Mouse (Mus musculus) embryonic facial prominence, embryonic 15.5 days (tissue): ENCODE measurements around the gene Sowahc. TPM values are rescaled to one million over a fixed set of nuclear protein-coding genes. Genes with fewer than 3 reads are reported as not detected.

Experiments
- ATAC-seq: fragments of 200-750 bp; cut with Nextera tagmentation; 2 replicates; pipeline ENCODE4 v1.8.0; 2017; ENCODE audit warnings: low read depth, moderate TSS enrichment; ENCODE audit not compliant: insufficient number of reproducible peaks, low FRiP score, low TSS enrichment
- H3K27ac ChIP-seq: fragments of 300-500 bp; sonication (generic); replicated peaks from 2 replicates; pipeline ENCODE4 v1.5.1; 2015; ENCODE audit warnings: mild to moderate bottlenecking, inconsistent platforms
- H3K27me3 ChIP-seq: fragments of 300-500 bp; sonication (generic); 2 replicates; pipeline ENCODE4 v1.6.1; 2015; ENCODE audit warnings: inconsistent platforms
- H3K36me3 ChIP-seq: fragments of 300-500 bp; sonication (generic); 2 replicates; pipeline ENCODE4 v1.6.1; 2015; ENCODE audit warnings: mild to moderate bottlenecking, inconsistent platforms
- H3K4me1 ChIP-seq: fragments of 300-500 bp; sonication (generic); 2 replicates; pipeline ENCODE4 v1.6.1; 2015; ENCODE audit warnings: inconsistent platforms
- H3K4me2 ChIP-seq: fragments of 300-500 bp; sonication (generic); replicated peaks from 2 replicates; pipeline ENCODE4 v1.6.1; 2015; ENCODE audit warnings: mild to moderate bottlenecking, inconsistent platforms
- H3K4me3 ChIP-seq: fragments of 300-500 bp; sonication (generic); replicated peaks from 2 replicates; pipeline ENCODE4 v1.5.1; 2015; ENCODE audit warnings: mild to moderate bottlenecking, inconsistent platforms
- H3K9ac ChIP-seq: fragments of 300-500 bp; sonication (generic); 2 replicates; pipeline ENCODE4 v1.6.1; 2015; ENCODE audit warnings: inconsistent platforms
- H3K9me3 ChIP-seq: fragments of 300-500 bp; sonication (generic); replicated peaks from 2 replicates; pipeline ENCODE4 v1.6.1; 2016; ENCODE audit warnings: inconsistent platforms
- WGBS: fragments of 180-500 bp; shearing (Covaris S2); methylation state at CpG from one replicate; pipeline ENCODE4 v1.1.7; 2015; 5-methylcytosine and 5-hydroxymethylcytosine counted together
- polyA plus RNA-seq: library from polyadenylated mRNA; unstranded; fragments of >200 nt; fragmentation: Nextera tagmentation; extraction: Ambion mirVana; gene quantifications from 2 replicates; pipeline ENCODE4 v1.2.1, GENCODE M21; 2015

Sowahc gene
- 15.0 and 17.8 TPM in 2 replicates for polyA plus RNA-seq

DNA sequence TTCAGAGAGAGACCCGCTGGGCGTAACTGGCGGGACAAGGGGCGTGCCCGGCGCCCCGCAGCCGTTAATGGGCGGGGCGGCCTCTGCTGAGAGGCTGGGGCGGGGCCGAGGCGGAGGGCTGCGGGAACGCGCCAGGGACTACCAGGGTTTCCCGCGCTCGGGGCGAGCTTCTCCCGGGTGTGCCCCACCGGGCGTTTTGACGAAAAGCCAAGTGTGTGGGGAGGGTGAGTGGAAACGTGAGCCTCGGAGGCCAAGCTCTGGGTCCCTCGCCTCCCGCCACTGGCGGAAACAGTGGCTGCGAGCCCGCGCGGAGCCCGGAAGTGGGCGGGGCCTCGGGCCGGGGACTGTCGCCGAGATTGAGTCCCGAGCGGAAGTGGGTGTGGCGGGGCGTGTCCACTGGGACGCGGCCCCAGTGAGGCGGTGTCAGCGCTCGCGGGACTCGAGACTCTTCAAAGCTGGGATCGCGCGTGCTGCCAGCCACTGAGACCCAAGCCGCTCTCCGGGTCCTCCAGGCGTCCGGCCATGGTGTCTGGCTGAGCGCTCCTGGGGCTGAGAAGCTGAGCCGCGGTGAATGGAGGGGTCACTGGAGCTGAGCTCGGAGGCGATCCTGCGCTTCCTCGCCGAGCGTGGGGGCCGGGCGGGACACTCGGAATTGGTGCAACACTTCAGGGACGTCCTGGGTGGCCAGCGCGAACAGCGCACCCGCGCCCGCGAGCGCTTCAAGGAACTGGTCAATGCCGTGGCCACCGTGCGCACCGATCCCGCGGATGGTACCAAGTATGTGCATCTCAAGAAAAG lies at the start of gene Sowahc, which contains the start of gene Sept10:
TSS of gene Sowahc (plus strand) at position 481 of the 798 bp plus-strand sequence.
TSS of gene Sept10 (minus strand) at position 375 of the 798 bp plus-strand sequence.
- ATAC-seq: peak; percentile 95
- Histone ChIP-seq H3K4me3 (peak within 1 kb of the TSS; percentile 82), H3K27me3 (no peaks in the 10 kb centered on the region), H3K27ac (peak within 1 kb of the TSS; percentile 92), H3K4me2 (peak within 1 kb of the TSS; percentile 97), H3K9ac (peak within 1 kb of the TSS; percentile 73), H3K4me1 (peaks cover 16% of the 10 kb centered on the region), H3K36me3 (no peaks in the 10 kb centered on the region), H3K9me3 (no peaks in the 10 kb centered on the region)
- WGBS: under 1% methylated on average over 84 of the region's 84 CpGs

DNA sequence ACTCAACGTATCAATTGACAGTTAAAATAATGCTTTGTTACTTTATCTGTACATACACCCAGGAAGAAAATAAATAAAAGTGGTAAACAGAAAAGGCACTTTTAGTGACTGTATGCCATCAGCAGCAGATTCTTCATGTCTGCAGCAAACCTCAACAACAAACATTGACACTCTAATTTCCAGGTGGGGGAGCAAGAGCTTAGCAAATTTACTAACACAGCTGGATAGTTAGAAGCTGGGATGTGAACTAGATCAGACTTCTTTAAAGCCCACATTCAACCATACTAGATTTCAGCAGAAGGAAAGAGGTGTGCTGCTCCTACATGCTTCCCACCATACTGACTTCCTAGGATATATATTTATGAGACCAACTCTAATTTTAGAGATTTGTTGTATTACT lies 49.2 kb upstream of the Sowahc start:
- 89% methylated on average over 1 of the region's 1 CpGs for WGBS
- H3K4me2 ChIP-seq: no peak overlapping the region
- no peak overlapping the region for H3K4me3 ChIP-seq
- peaks cover 6% of the 10 kb centered on the region; the same call in 1 of the 2 replicates for H3K36me3 ChIP-seq
- no peaks in the 10 kb centered on the region for H3K9me3 ChIP-seq
- no peak for ATAC-seq
- no peak overlapping the region for H3K27ac ChIP-seq
- no peak overlapping the region for H3K9ac ChIP-seq
- no peaks in the 10 kb centered on the region for H3K27me3 ChIP-seq
- H3K4me1 ChIP-seq: no peaks in the 10 kb centered on the region

DNA sequence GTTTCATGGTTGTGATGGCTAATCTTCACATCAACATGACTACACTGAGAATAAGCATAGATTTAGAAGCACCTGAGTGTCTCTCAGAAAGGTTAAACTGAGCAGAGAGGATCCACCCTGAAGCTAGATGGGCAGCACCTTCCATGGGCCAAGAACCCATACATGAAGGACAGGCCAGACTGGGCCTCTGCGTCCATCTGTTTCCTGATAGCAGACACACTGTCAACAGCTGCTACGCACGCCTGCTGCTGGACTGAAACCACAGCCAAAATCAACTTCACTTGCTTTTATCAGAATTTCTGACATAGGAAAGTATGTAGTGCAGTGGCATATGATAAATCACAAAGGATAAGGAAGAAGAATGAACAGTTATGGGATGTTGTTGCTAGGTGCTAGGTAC lies 42.1 kb upstream of the Sowahc start:
- Histone ChIP-seq H3K9me3 (no peaks in the 10 kb centered on the region), H3K4me1 (no peaks in the 10 kb centered on the region), H3K9ac (no peak overlapping the region), H3K27ac (no peak overlapping the region), H3K4me3 (no peak overlapping the region), H3K4me2 (no peak overlapping the region), H3K27me3 (no peaks in the 10 kb centered on the region), H3K36me3 (peaks cover 6% of the 10 kb centered on the region; the same call in 1 of the 2 replicates)
- 70% methylated on average over 3 of the region's 3 CpGs for whole genome bisulfite sequencing
- no peak for ATAC-seq

DNA sequence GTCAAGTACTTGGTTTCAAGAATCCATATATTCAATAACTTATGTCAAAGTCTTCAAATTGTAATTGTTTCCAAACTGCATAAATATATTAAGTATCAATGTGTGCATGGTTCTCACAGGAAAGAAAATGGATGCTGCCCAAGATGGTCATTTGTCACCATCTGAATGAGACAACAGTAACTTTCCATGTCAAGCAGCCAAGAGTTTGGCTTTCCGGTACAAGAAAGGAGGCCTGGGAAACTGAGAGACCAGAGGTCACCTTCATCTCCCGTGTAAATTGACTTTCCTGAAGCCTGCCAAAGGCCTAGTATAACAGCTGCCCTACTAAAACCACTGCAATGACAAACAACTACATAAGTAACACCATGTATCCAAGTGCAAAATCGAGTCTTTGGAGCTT lies 39.4 kb upstream of the Sowahc start:
- 75% methylated on average over 3 of the region's 3 CpGs for WGBS

GRCm38 (mm10) chr10:59194891-59195290 lies 26.9 kb upstream of the Sowahc start:
- Histone ChIP-seq H3K27ac (no peak overlapping the region), H3K36me3 (peaks cover 5% of the 10 kb centered on the region), H3K4me3 (no peak overlapping the region), H3K9me3 (no peaks in the 10 kb centered on the region), H3K4me2 (no peak overlapping the region), H3K27me3 (no peaks in the 10 kb centered on the region), H3K4me1 (peaks cover 3% of the 10 kb centered on the region), H3K9ac (no peak overlapping the region)
- no peak for ATAC-seq
- 44% methylated on average over 5 of the region's 5 CpGs for WGBS

More for the DNA sequence above, 39.4 kb upstream of the Sowahc start:
- Histone ChIP-seq H3K4me2 (no peak overlapping the region), H3K4me1 (no peaks in the 10 kb centered on the region), H3K36me3 (no peaks in the 10 kb centered on the region), H3K27me3 (no peaks in the 10 kb centered on the region), H3K4me3 (no peak overlapping the region), H3K9me3 (no peaks in the 10 kb centered on the region), H3K27ac (no peak overlapping the region), H3K9ac (no peak overlapping the region)
- no peak for ATAC-seq

DNA sequence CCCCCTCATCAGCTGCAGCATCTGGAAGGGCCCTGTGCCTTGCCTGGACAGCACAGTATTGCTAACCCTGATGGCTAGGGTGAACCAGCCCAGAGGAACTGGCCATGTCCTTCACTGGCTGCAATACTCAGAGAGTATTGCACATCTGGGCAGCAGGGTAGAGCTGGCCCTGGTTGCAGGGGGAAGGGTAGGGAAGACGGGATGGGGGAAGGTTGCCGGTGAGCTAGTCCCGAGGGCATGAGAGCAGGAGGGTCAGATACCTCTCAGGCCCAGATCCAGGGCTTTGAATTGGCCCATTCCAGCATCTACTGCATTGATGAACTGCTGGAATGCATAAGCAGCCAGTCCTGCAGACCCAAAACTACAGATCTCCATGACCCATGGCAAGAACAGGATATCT lies 25.0 kb upstream of the Sowahc start:
- H3K4me3 ChIP-seq: no peak overlapping the region
- H3K9me3 ChIP-seq: no peaks in the 10 kb centered on the region
- H3K27me3 ChIP-seq: no peaks in the 10 kb centered on the region
- no peak overlapping the region for H3K27ac ChIP-seq
- H3K9ac ChIP-seq: no peak overlapping the region
- no peaks in the 10 kb centered on the region for H3K36me3 ChIP-seq
- no peak for ATAC-seq
- H3K4me2 ChIP-seq: no peak overlapping the region
- 67% methylated on average over 3 of the region's 3 CpGs for WGBS
- H3K4me1 ChIP-seq: peaks cover 3% of the 10 kb centered on the region

- Histone ChIP-seq H3K4me3 (no peak overlapping the region), H3K4me1 (peaks cover under 1% of the 10 kb centered on the region), H3K27ac (no peak overlapping the region), H3K27me3 (no peaks in the 10 kb centered on the region), H3K9me3 (no peaks in the 10 kb centered on the region), H3K9ac (no peak overlapping the region), H3K4me2 (no peak overlapping the region), H3K36me3 (no peaks in the 10 kb centered on the region)
- no peak for ATAC-seq
Measured at GRCm38 (mm10) chr10:59200011-59200410, 21.7 kb upstream of the Sowahc start.

DNA sequence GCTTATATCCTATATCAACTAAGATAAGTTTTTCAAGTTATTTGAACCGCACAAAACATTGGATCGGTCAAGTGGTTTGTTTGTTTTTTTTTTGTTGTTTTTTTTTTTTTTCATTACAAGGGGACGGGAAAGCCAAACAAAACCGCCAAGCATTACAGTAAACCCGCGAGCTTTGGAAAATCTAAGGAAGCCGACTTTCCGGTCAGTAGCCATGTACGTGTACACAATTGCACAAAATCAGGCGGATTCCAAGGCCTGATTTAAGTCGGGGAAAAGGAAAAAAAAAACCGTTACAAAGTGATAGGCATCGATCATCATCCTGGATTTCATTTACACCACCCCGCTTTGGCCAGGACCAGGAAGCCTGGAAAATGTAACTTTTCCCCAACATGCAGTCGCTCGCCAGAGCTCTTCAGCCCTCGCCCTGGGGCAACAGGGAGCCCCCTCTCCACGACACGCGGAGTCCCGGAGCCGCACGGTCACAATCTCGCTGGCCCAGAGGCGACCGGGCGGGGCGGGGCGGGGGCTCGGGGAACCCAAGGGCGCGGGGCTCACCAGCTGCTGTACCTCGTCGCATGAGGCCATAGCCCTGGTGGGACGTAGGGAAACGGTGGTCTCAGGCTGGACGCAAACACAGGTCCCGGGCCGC lies 805 bp upstream of the Sowahc start:
- ATAC-seq: no peak; the same call in 1 of the 2 replicates
- Histone ChIP-seq H3K27ac (peak overlapping the region; percentile 92), H3K4me1 (peaks cover 16% of the 10 kb centered on the region), H3K9ac (peak overlapping the region; percentile 73), H3K27me3 (no peaks in the 10 kb centered on the region), H3K4me2 (peak overlapping the region; percentile 97), H3K9me3 (no peaks in the 10 kb centered on the region), H3K4me3 (peak overlapping the region; percentile 82), H3K36me3 (no peaks in the 10 kb centered on the region)
- 1% methylated on average over 39 of the region's 39 CpGs for WGBS

DNA sequence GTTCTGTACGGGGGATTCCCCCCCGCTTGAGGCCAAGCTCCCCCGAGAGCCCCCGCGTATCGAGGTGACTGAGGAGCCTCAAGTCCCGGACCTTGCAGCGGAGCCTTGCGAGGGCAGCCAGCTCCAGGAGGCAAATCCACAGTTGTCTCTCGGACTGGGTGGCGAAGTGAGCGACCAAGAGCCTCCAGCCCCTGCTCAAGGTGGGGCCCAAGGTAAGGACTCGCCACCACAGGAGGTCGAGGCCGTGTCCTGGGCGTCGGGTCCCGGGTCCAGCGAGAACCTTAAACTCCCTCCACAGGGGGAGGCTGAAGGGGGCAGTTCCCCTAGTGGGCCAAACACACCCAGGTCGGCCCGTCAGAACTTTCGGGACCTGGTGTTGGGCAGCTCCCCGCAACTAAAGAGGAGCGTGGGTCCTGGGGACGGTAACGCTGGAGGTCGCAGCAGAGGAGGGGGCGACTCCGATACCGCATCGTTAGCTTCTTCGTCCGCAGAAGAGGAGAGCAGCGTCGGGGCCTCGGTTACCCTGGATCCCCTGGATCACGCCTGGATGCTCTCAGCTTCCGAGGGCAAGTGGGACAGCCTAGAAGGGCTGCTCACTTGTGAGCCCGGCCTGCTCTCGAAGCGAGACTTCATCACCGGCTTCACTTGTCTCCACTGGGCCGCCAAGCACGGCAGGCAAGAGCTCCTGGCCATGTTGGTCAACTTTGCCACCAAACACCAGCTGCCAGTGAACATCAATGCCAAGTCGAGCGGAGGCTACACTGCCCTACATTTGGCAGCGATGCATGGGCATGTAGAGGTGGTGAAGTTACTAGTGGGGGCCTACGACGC lies 733 bp downstream of the Sowahc start:
- Histone ChIP-seq H3K9ac (peak overlapping the region; percentile 73), H3K9me3 (no peaks in the 10 kb centered on the region), H3K27ac (peak overlapping the region; percentile 92), H3K27me3 (no peaks in the 10 kb centered on the region), H3K36me3 (no peaks in the 10 kb centered on the region), H3K4me2 (peak overlapping the region; percentile 97), H3K4me3 (peak overlapping the region; percentile 82), H3K4me1 (peaks cover 16% of the 10 kb centered on the region)
- peak; percentile 12; the same call in 1 of the 2 replicates for ATAC-seq
- WGBS: 2% methylated on average over 49 of the region's 49 CpGs

DNA sequence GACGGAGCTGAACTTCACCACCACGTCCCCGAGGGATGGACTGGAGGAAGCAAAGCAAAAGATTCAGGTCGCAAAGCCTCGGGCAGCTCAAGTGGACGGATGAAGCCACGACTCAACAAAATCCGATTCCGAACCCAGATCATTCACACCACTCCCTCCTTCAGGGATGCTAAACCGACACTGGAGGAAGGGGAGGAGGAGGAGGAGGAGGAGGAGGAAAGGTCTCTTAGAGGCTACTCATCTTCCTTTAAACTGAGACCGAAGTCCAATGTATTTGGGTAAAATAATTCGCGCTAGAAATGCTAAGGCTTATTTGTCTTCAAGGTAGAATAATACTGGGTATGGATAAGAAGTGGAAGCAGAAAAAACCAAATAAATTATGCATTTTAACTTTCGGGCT lies 1.5 kb downstream of the Sowahc start:
- Histone ChIP-seq H3K4me2 (peak overlapping the region; percentile 97), H3K27ac (no peak overlapping the region), H3K4me1 (peaks cover 16% of the 10 kb centered on the region), H3K27me3 (no peaks in the 10 kb centered on the region), H3K4me3 (peak overlapping the region; percentile 82), H3K36me3 (no peaks in the 10 kb centered on the region), H3K9me3 (no peaks in the 10 kb centered on the region), H3K9ac (peak overlapping the region; percentile 73)
- 32% methylated on average over 14 of the region's 14 CpGs for WGBS
- ATAC-seq: no peak

DNA sequence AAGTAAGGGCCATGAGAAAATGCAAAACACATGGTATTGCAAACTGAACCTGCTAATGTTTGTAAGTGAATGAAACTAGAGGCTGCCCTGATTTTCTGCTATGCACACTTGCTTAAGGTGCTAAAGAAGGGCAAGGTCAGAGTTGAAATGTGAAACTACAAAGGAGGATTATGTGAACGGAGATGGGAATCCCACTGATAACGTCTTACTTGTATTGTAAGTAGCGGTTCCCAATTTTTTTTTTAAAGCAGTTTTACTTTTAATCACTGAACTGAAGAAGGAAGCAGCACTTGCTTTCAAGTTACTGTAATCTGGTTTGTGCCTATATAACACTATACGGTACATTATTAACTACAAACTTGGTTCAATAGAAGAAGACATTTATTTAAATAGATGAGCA lies 2.1 kb downstream of the Sowahc start:
- peak overlapping the region; percentile 97 for H3K4me2 ChIP-seq
- H3K9ac ChIP-seq: no peak overlapping the region
- WGBS: 51% methylated on average over 4 of the region's 4 CpGs

More for the DNA sequence above, 2.1 kb downstream of the Sowahc start:
- Histone ChIP-seq H3K36me3 (no peaks in the 10 kb centered on the region), H3K4me1 (peaks cover 16% of the 10 kb centered on the region), H3K9me3 (no peaks in the 10 kb centered on the region), H3K27me3 (no peaks in the 10 kb centered on the region), H3K27ac (no peak overlapping the region), H3K4me3 (peak overlapping the region; percentile 82)
- ATAC-seq: no peak
